In genomic region chr3:19754011-19754410, GRCm38 (mm10) we compare ENCODE assay signal across 13 mouse cellular contexts.
"Had no signal": no experiment of that assay in that cellular context is flagged by ENCODE, and none has a peak within 500 bp of the region (broad histone marks: within the 10 kb centered on the region; RNA-seq: fewer than 3 reads in every experiment).

No protein-coding gene starts in this region.

- H3K36me3 ChIP-seq: intestine, embryonic 15.5 days; limb, embryonic 12.5 days; limb, embryonic 15.5 days; liver, embryonic 12.5 days; liver, embryonic 15.5 days had no signal

- H3K4me1 ChIP-seq: intestine, embryonic 15.5 days; limb, embryonic 12.5 days; limb, embryonic 15.5 days; liver, embryonic 12.5 days; liver, embryonic 15.5 days had no signal

- ATAC-seq: intestine, embryonic 15.5 days; liver, embryonic 12.5 days had no signal

- H3K9ac ChIP-seq: intestine, embryonic 15.5 days; limb, embryonic 12.5 days; limb, embryonic 15.5 days; liver, embryonic 12.5 days; liver, embryonic 15.5 days had no signal

- H3K4me2 ChIP-seq: intestine, embryonic 15.5 days; limb, embryonic 12.5 days; limb, embryonic 15.5 days; liver, embryonic 12.5 days; liver, embryonic 15.5 days; midbrain, embryonic 11.5 days had no signal

- H3K4me3 ChIP-seq: intestine, embryonic 15.5 days; limb, embryonic 12.5 days; limb, embryonic 15.5 days; liver, embryonic 12.5 days; liver, embryonic 15.5 days had no signal

- H3K9me3 ChIP-seq: intestine, embryonic 15.5 days; limb, embryonic 12.5 days; limb, embryonic 15.5 days; liver, embryonic 12.5 days; liver, embryonic 15.5 days had no signal

- DNase-seq: left cerebral cortex, postnatal 4 days; lung, adult 2 months; lung, postnatal 14 days; lung, postnatal 4 days; midbrain, embryonic 14.5 days; thymus, adult 18-20 months; thymus, postnatal 36 days had no signal

- H3K27me3 ChIP-seq: intestine, embryonic 15.5 days; limb, embryonic 12.5 days; limb, embryonic 15.5 days; liver, embryonic 12.5 days; liver, embryonic 15.5 days had no signal

- H3K27ac ChIP-seq: intestine, embryonic 15.5 days; limb, embryonic 12.5 days; limb, embryonic 15.5 days; liver, embryonic 12.5 days; liver, embryonic 15.5 days had no signal
